Mouse (Mus musculus) embryonic facial prominence, embryonic 14.5 days (tissue): ENCODE results near the gene Jph4. TPM values are rescaled to one million over a fixed set of nuclear protein-coding genes. Genes with fewer than 3 reads are reported as not detected.

Experiments used
- ATAC-seq: fragments of 200-750 bp; cut with Nextera tagmentation; 2 replicates; pipeline ENCODE4 v1.8.0; 2017; ENCODE audit warnings: low read depth, moderate number of reproducible peaks, moderate TSS enrichment
- DNase-seq: peaks from one replicate; pipeline ENCODE4 v3.0.0-alpha.2; 2015; ENCODE audit warnings: low spot score
- H3K27ac ChIP-seq: fragments of 300-500 bp; sonication (generic); replicated peaks from 2 replicates; pipeline ENCODE4 v1.5.1; 2014; ENCODE audit warnings: low read depth, mild to moderate bottlenecking, low read length, moderate library complexity
- H3K27me3 ChIP-seq: fragments of 300-500 bp; sonication (generic); replicated peaks from 2 replicates; pipeline ENCODE4 v1.6.1; 2014; ENCODE audit warnings: low read length; ENCODE audit not compliant: control insufficient read depth, insufficient read depth
- H3K36me3 ChIP-seq: fragments of 300-500 bp; sonication (generic); 2 replicates; pipeline ENCODE4 v1.6.1; 2014; ENCODE audit warnings: low read length, mixed read lengths; ENCODE audit not compliant: control insufficient read depth, insufficient read depth
- H3K4me1 ChIP-seq: fragments of 300-500 bp; sonication (generic); 2 replicates; pipeline ENCODE4 v1.6.1; 2014; ENCODE audit warnings: antibody characterized with exemption, low read length; ENCODE audit not compliant: control insufficient read depth, insufficient read depth
- H3K4me2 ChIP-seq: fragments of 300-500 bp; sonication (generic); 2 replicates; pipeline ENCODE4 v1.6.1; 2014; ENCODE audit warnings: low read depth, mild to moderate bottlenecking, low read length, moderate library complexity, mixed read lengths
- H3K4me3 ChIP-seq: fragments of 300-500 bp; sonication (generic); 2 replicates; pipeline ENCODE4 v1.5.1; 2014; ENCODE audit warnings: low read depth, mild to moderate bottlenecking, low read length
- H3K9ac ChIP-seq: fragments of 300-500 bp; sonication (generic); 2 replicates; pipeline ENCODE4 v1.6.1; 2014; ENCODE audit warnings: low read depth, mild to moderate bottlenecking, low read length, moderate library complexity, mixed read lengths
- H3K9me3 ChIP-seq: fragments of 300-500 bp; sonication (generic); 2 replicates; pipeline ENCODE4 v1.6.1; 2016; ENCODE audit warnings: low read length; ENCODE audit not compliant: control insufficient read depth
- WGBS: fragments of 180-500 bp; shearing (Covaris S2); extraction: QIAGEN DNeasy Blood & Tissue Kit; methylation state at CpG from one replicate; pipeline ENCODE4 v1.1.7; 2014; 5-methylcytosine and 5-hydroxymethylcytosine counted together
- polyA plus RNA-seq: library from polyadenylated mRNA; unstranded; fragments of >200 nt; fragmentation: Nextera tagmentation; extraction: Ambion mirVana; gene quantifications from 2 replicates; pipeline ENCODE4 v1.2.1, GENCODE M21; 2014

Gene Jph4
- polyA plus RNA-seq = 3.0 and 3.8 TPM in 2 replicates

GRCm38 (mm10) chr14:55116425-55117200, at the start of gene Jph4:
Jph4 (minus strand) TSS chr14:55116935.
- Histone ChIP-seq H3K27me3 (peaks cover 35% of the 10 kb centered on the region), H3K4me3 (peak within 1 kb of the TSS; percentile 62), H3K9ac (peak within 1 kb of the TSS; percentile 77), H3K36me3 (no peaks in the 10 kb centered on the region), H3K4me1 (peaks cover 7% of the 10 kb centered on the region; the same call in 1 of the 2 replicates), H3K27ac (peak within 1 kb of the TSS; percentile 15), H3K4me2 (peak within 1 kb of the TSS; percentile 97), H3K9me3 (no peaks in the 10 kb centered on the region)
- DNase-seq = peak; percentile 60
- ATAC-seq = peak; percentile 27; the same call in 1 of the 2 replicates
- WGBS = 6% methylated on average over 21 of the region's 21 CpGs

DNA sequence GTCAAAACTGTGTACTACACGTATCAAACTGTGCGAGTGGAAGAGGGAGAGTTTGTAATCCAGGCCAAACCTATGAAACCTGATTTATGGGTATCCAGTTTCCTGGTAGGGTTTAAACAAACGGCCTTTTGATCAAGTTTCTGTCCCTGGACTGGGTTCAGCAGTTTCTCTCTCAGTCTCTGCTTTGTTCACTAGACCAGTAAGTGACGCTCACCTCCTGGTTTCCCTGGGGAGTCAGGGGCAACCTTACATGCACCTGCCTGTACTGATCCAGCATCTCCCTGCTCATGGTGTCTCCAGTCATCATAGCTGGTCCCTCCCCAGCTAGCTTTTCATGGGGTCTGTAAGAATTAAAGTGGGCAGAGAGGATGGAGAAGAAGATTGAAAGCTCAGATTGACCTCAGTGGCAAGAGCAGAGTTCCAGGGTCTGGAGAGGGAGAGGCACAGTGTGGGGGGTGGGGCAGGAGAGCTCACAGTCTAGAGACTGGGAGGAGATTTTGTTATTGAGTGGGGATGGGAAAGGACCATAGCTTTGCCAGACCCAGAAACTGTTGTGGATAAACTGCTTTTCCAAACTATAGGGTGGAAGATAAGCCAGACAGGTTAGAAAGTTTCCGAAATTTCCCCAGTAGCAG, 47.6 kb upstream of the Jph4 start:
- Histone ChIP-seq H3K4me1 (0 out of 2 replicates have a peak, but pooled peaks cover 4% of the 10 kb centered on the region), H3K4me3 (no peak overlapping the region), H3K9me3 (no peaks in the 10 kb centered on the region), H3K4me2 (no peak overlapping the region), H3K9ac (no peak overlapping the region), H3K27me3 (0 out of 2 replicates have a peak, but pooled peaks cover 3% of the 10 kb centered on the region), H3K36me3 (no peaks in the 10 kb centered on the region), H3K27ac (no peak overlapping the region)
- no peak for ATAC-seq
- DNase-seq = peak; percentile 25
- WGBS = 44% methylated on average over 5 of the region's 5 CpGs

DNA sequence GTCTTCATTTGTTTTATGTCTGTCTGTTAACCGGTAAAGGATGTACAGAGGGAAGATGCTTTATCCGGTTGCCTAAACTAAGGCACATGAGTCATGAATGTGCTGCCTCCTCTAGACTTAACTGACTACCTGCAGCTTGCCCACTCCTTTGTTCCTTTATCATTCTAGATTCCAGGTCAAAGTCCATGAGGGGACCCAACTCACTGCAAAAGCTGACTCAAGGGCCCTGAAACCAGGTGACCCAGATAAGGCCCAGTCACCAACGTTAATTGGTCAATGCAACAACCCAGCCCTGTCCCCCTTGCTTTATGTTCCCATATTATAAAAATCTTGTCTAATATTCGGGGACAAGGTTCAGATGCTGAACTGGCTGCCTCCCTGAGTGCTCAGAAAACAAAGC, 45.4 kb upstream of the Jph4 start:
- H3K4me2 ChIP-seq = no peak overlapping the region
- H3K9ac ChIP-seq = no peak overlapping the region
- no peaks in the 10 kb centered on the region for H3K36me3 ChIP-seq
- no peak overlapping the region for H3K27ac ChIP-seq
- H3K4me3 ChIP-seq = no peak overlapping the region
- DNase-seq (no peak), ATAC-seq (no peak)
- H3K4me1 ChIP-seq = 0 out of 2 replicates have a peak, but pooled peaks cover 4% of the 10 kb centered on the region
- H3K27me3 ChIP-seq = 0 out of 2 replicates have a peak, but pooled peaks cover 3% of the 10 kb centered on the region
- no peaks in the 10 kb centered on the region for H3K9me3 ChIP-seq
- 78% methylated on average over 4 of the region's 4 CpGs for WGBS

GRCm38 (mm10) chr14:55161098-55161634, 44.4 kb upstream of the Jph4 start:
- no peak overlapping the region for H3K9ac ChIP-seq
- H3K4me2 ChIP-seq = peak overlapping the region; percentile 45
- no peak overlapping the region for H3K4me3 ChIP-seq
- H3K36me3 ChIP-seq = no peaks in the 10 kb centered on the region
- 0 out of 2 replicates have a peak, but pooled peaks cover 3% of the 10 kb centered on the region for H3K27me3 ChIP-seq
- ATAC-seq = peak; percentile 80
- peak; percentile 82 for DNase-seq
- H3K27ac ChIP-seq = no peak overlapping the region
- WGBS = 29% methylated on average over 14 of the region's 14 CpGs
- no peaks in the 10 kb centered on the region for H3K9me3 ChIP-seq
- H3K4me1 ChIP-seq = 0 out of 2 replicates have a peak, but pooled peaks cover 4% of the 10 kb centered on the region

- Histone ChIP-seq H3K27ac (no peak overlapping the region), H3K4me1 (0 out of 2 replicates have a peak, but pooled peaks cover 4% of the 10 kb centered on the region), H3K9me3 (no peaks in the 10 kb centered on the region), H3K9ac (no peak overlapping the region), H3K27me3 (no peaks in the 10 kb centered on the region), H3K4me2 (no peak overlapping the region), H3K36me3 (no peaks in the 10 kb centered on the region), H3K4me3 (no peak overlapping the region)
- no peak; the same call in 1 of the 2 replicates for ATAC-seq
- 76% methylated on average over 7 of the region's 10 CpGs for WGBS
- DNase-seq = no peak
Measured at GRCm38 (mm10) chr14:55160251-55161071, 43.7 kb upstream of the Jph4 start.

- Histone ChIP-seq H3K9ac (no peak overlapping the region), H3K9me3 (no peaks in the 10 kb centered on the region), H3K27ac (no peak overlapping the region), H3K4me1 (no peaks in the 10 kb centered on the region), H3K27me3 (no peaks in the 10 kb centered on the region), H3K4me3 (no peak overlapping the region), H3K36me3 (no peaks in the 10 kb centered on the region), H3K4me2 (no peak overlapping the region)
- DNase-seq (peak; percentile 52), ATAC-seq (peak; percentile 38; the same call in 1 of the 2 replicates)
- WGBS = 64% methylated on average over 12 of the region's 12 CpGs
Measured at GRCm38 (mm10) chr14:55157322-55158065, 40.8 kb upstream of the Jph4 start.

DNA sequence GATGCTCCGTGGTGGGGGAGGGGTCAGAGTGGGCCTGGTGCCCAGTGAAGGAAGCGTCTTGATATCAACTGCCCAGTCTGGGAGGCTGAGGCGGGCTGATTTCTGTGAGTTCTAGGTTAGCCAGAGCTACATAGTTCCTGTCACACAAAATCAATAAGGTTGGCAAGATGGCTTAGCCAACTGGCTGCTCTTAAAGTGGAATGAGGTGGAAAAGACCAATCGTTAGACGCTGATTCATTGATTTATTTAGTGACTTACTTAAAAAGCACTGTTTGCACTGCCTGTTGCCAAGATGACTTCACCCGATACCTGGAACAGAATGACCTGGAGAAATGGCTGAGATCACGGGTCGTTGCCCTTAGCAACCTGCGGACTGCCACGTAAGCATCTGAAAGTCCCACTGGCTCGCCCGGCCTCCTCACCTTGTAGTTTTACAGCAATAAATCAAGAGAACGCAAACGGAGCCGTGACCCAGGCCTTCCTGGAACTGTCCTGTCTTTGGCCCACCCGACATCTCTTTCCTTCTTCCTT, 36.3 kb upstream of the Jph4 start:
- no peaks in the 10 kb centered on the region for H3K9me3 ChIP-seq
- no peak for DNase-seq
- H3K36me3 ChIP-seq = no peaks in the 10 kb centered on the region
- H3K4me3 ChIP-seq = no peak overlapping the region
- H3K4me2 ChIP-seq = no peak overlapping the region
- no peak overlapping the region for H3K27ac ChIP-seq
- no peaks in the 10 kb centered on the region for H3K4me1 ChIP-seq
- 89% methylated on average over 16 of the region's 16 CpGs for WGBS
- H3K9ac ChIP-seq = no peak overlapping the region
- H3K27me3 ChIP-seq = no peaks in the 10 kb centered on the region
- ATAC-seq = no peak
